Comparison of ENCODE assay signal across 10 mouse cellular contexts in genomic region chr3:92050382-92051054, GRCm38 (mm10). TPM values are rescaled to one million over a fixed set of nuclear protein-coding genes. Genes with fewer than 3 reads are reported as not detected.
DNase-seq lines count a peak whose midpoint lies in the region; ATAC-seq lines count a peak whose summit lies in the region.
"Had no signal": no experiment of that assay in that cellular context is flagged by ENCODE, and none has a peak within 500 bp of the region (broad histone marks: within the 10 kb centered on the region; RNA-seq: fewer than 3 reads in every experiment).

No protein-coding gene starts in this region.

- 60% methylated on average over 6 of the region's 6 CpGs for WGBS in midbrain, embryonic 11.5 days
- 59% methylated on average over 6 of the region's 6 CpGs for whole genome bisulfite sequencing in midbrain, embryonic 13.5 days

- no peak overlapping the region for H3K9ac ChIP-seq in midbrain, embryonic 11.5 days (ENCODE audit: low read length)
- H3K9ac ChIP-seq in midbrain, embryonic 13.5 days (replicated peaks), result no peak overlapping the region

- H3K4me3 ChIP-seq in midbrain, embryonic 11.5 days (ENCODE audit: low read depth, low read length), result no peak overlapping the region
- H3K4me3 ChIP-seq in midbrain, embryonic 13.5 days (replicated peaks), result no peak overlapping the region

- no peak overlapping the region for H3K4me2 ChIP-seq in midbrain, embryonic 11.5 days
- H3K4me2 ChIP-seq in midbrain, embryonic 13.5 days (replicated peaks), result no peak overlapping the region

- H3K36me3 ChIP-seq in midbrain, embryonic 11.5 days (ENCODE audit: control insufficient read depth, insufficient read depth, low read length), result no peaks in the 10 kb centered on the region
- H3K36me3 ChIP-seq in midbrain, embryonic 13.5 days, result no peaks in the 10 kb centered on the region

- no peaks in the 10 kb centered on the region for H3K9me3 ChIP-seq in midbrain, embryonic 11.5 days (ENCODE audit: control insufficient read depth, low read length)
- H3K9me3 ChIP-seq in midbrain, embryonic 13.5 days, result no peaks in the 10 kb centered on the region

- H3K27ac ChIP-seq in midbrain, embryonic 11.5 days (ENCODE audit: low read depth, low read length), result no peak overlapping the region
- H3K27ac ChIP-seq in midbrain, embryonic 13.5 days, result no peak overlapping the region

- no peaks in the 10 kb centered on the region for H3K27me3 ChIP-seq in midbrain, embryonic 11.5 days (ENCODE audit: control insufficient read depth, insufficient read depth, low read length)
- H3K27me3 ChIP-seq in midbrain, embryonic 13.5 days, result no peaks in the 10 kb centered on the region

- peak; percentile 42; the same call in 1 of the 2 replicates for ATAC-seq in midbrain, embryonic 11.5 days (ENCODE audit: low FRiP score)
- no peak for ATAC-seq in midbrain, embryonic 13.5 days
- ATAC-seq in megakaryocyte progenitor cell, adult 5-6 weeks (replicated peaks; ENCODE audit: poor library complexity), result peak; percentile 85

- DNase-seq in heart, postnatal 4 days, result peak; percentile 7
- no peak for DNase-seq in heart, adult 11 months
- peak; percentile 91 for DNase-seq in midbrain, embryonic 11.5 days (ENCODE audit: low spot score, missing footprints)
- peak; percentile 3 for DNase-seq in c-Kit-positive CD71-positive TER-119-negative erythroid progenitor cells, embryonic 14.5 days (ENCODE audit: low read depth)
- no peak for DNase-seq in right cerebral cortex, postnatal 4 days
- no peak for DNase-seq in right cerebral cortex, postnatal 36 days (ENCODE audit: low spot score in 2 of 2)

- H3K4me1 ChIP-seq in midbrain, embryonic 11.5 days (ENCODE audit: control insufficient read depth, insufficient read depth, low read length), result no peaks in the 10 kb centered on the region
- H3K4me1 ChIP-seq in midbrain, embryonic 13.5 days (replicated peaks), result no peaks in the 10 kb centered on the region

RNA-seq across cellular contexts. Expression of gene Lor, which starts 32.4 kb away (rescaled TPM):
- total RNA-seq in heart, postnatal 4 days (2021), result under 1 TPM in 1 of 2 experiments, not detected in 1; 0.19 TPM
- 0.70 and 0.76 TPM in 2 replicates for polyA plus RNA-seq in midbrain, embryonic 11.5 days (2014; fragmentation: Nextera tagmentation; extraction: Ambion mirVana)
- 2.5 and 3.7 TPM in 2 replicates for polyA plus RNA-seq in midbrain, embryonic 13.5 days (2015; fragmentation: Nextera tagmentation; extraction: Ambion mirVana)
- total RNA-seq in megakaryocyte progenitor cell, adult 5-6 weeks (2015), result not detected in 2 replicates
- total RNA-seq in megakaryocyte progenitor cell, adult 5-6 weeks (2017), result not detected in 2 replicates
- total RNA-seq: megakaryocyte-erythroid progenitor cell, adult 5-6 weeks had no signal

RNA-seq across cellular contexts. Expression of gene Pglyrp3, which starts 36.1 kb away (rescaled TPM):
- total RNA-seq in heart, postnatal 4 days (2021), result not detected
- polyA plus RNA-seq in midbrain, embryonic 11.5 days (2014; fragmentation: Nextera tagmentation; extraction: Ambion mirVana), result not detected in 2 replicates
- not detected in 2 replicates for polyA plus RNA-seq in midbrain, embryonic 13.5 days (2015; fragmentation: Nextera tagmentation; extraction: Ambion mirVana)
- not detected in 2 replicates for total RNA-seq in megakaryocyte progenitor cell, adult 5-6 weeks (2015)
- total RNA-seq in megakaryocyte progenitor cell, adult 5-6 weeks (2017), result not detected in 2 replicates
- total RNA-seq: megakaryocyte-erythroid progenitor cell, adult 5-6 weeks had no signal
- polyA plus RNA-seq: heart, embryonic 16.5 days had no signal

Comparison
In these comparisons a context has a peak if more than half of its experiments do, and no peak if none do; other contexts are left out.
1. DNase-seq: peak in heart, postnatal 4 days (single experiment), midbrain, embryonic 11.5 days (single experiment) and c-Kit-positive CD71-positive TER-119-negative erythroid progenitor cells, embryonic 14.5 days (single experiment); none in heart, adult 11 months (single experiment), right cerebral cortex, postnatal 4 days (single experiment) and right cerebral cortex, postnatal 36 days (0 of 2).